Mouse (Mus musculus) C2C12 (cell line): ENCODE data around the gene Sdhc.

Experiments
- CEBPB ChIP-seq: IDR thresholded peaks from one replicate; pipeline ENCODE4 v1.6.1; 2011; ENCODE audit warnings: low read depth, mild to moderate bottlenecking, control low read depth, moderate library complexity
- CTCF ChIP-seq: IDR thresholded peaks from one replicate; pipeline ENCODE4 v1.5.1; 2011; ENCODE audit not compliant: control insufficient read depth, insufficient read depth, insufficient read length
- MAX ChIP-seq: IDR thresholded peaks from one replicate; pipeline ENCODE4 v1.6.1; 2011; ENCODE audit warnings: mild to moderate bottlenecking, control low read depth

DNA sequence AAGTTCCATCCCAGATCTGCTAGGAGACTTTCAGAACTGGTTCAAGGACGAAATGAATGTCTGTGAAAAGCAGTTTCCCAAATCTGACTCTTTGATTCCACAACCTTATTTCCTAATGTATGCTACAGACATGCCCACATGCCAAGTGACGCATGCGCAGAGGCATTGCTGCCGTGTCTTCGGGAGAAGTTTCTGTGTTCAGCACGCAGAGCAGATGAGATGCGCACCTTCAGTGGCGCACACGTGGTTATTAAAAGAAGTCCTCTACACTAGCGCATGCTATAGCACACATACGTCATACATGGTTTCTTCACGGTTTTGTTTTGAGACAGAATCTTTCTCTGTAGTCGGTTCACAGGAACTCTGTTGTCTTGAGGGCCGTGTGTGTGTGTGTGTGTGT lies 31.0 kb downstream of the Sdhc start:
- no peak for TF ChIP-seq CTCF
- no peak for TF ChIP-seq MAX
- no peak for TF ChIP-seq CEBPB
